Mouse (Mus musculus): Measurements from ENCODE around the gene Agbl3. TPM values are rescaled to one million over a fixed set of nuclear protein-coding genes. Genes with fewer than 3 reads are reported as not detected.

Agbl3 gene
- polyA plus RNA-seq, 1 experiment: 1.0 TPM

GRCm38 (mm10) chr6:34870136-34870535 is 89.9 kb downstream of the Agbl3 start:
- DNase-seq (ENCODE audit: low read depth, low spot score): no peak
- 83% methylated on average over 5 of the region's 5 CpGs for WGBS

GRCm38 (mm10) chr6:34870724-34871123 is 90.5 kb downstream of the Agbl3 start:
- 75% methylated on average over 5 of the region's 5 CpGs for WGBS

GRCm38 (mm10) chr6:34871929-34872328 is 91.7 kb downstream of the Agbl3 start:
- 85% methylated on average over 7 of the region's 7 CpGs for WGBS
- no peak for DNase-seq (ENCODE audit: low read depth, low spot score)

More at GRCm38 (mm10) chr6:34870724-34871123, 90.5 kb downstream of the Agbl3 start:
- no peak for DNase-seq (ENCODE audit: low read depth, low spot score)

- 76% methylated on average over 10 of the region's 10 CpGs for WGBS
- DNase-seq (ENCODE audit: low read depth, low spot score): no peak
Measured at GRCm38 (mm10) chr6:34872871-34873270, 92.6 kb downstream of the Agbl3 start.

DNA sequence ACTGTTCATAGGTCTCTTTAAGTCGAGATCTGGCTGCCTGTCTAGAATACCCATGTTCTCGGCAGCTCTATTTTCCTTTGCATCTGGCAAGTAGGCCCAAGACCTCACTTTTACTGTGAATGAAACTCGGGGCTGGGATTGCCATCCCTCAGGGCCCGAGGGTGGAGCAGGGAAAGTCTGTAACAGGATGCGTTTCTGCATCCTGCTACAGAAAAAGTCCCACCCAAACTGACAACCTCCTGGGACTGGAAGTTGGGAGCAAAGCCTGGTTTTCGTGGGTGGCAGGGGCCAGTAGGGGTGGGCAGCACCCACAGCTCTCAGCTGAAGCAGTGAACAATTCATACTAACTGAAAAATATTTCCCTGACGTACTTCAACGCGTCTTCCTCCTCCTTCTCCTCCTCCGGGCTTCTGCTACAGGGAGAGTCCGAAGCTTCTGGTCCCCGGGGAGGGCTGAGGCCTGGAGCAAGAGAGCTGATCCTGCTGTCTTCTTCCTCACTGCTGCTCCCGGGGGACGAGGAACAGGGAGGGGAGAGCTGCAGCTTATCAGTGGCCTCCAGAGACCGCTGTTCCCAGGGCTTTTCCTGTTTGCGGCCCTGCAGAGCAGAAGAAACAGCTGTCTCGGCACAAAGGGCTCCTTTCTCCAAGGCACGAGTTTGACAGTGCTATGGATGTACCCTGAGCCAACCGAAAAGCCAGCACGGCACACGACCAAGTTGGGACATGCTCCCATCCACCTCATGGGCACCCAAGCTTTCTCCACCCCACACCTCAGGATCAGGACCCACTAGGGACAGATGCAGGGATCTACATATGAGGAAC is 94.1 kb downstream of the Agbl3 start:
- 65% methylated on average over 21 of the region's 21 CpGs for WGBS
- no peak for DNase-seq (ENCODE audit: low read depth, low spot score)

- DNase-seq (ENCODE audit: low read depth, low spot score): no peak
- WGBS: 78% methylated on average over 15 of the region's 15 CpGs
Measured at GRCm38 (mm10) chr6:34875268-34875761, 95.1 kb downstream of the Agbl3 start.

DNA sequence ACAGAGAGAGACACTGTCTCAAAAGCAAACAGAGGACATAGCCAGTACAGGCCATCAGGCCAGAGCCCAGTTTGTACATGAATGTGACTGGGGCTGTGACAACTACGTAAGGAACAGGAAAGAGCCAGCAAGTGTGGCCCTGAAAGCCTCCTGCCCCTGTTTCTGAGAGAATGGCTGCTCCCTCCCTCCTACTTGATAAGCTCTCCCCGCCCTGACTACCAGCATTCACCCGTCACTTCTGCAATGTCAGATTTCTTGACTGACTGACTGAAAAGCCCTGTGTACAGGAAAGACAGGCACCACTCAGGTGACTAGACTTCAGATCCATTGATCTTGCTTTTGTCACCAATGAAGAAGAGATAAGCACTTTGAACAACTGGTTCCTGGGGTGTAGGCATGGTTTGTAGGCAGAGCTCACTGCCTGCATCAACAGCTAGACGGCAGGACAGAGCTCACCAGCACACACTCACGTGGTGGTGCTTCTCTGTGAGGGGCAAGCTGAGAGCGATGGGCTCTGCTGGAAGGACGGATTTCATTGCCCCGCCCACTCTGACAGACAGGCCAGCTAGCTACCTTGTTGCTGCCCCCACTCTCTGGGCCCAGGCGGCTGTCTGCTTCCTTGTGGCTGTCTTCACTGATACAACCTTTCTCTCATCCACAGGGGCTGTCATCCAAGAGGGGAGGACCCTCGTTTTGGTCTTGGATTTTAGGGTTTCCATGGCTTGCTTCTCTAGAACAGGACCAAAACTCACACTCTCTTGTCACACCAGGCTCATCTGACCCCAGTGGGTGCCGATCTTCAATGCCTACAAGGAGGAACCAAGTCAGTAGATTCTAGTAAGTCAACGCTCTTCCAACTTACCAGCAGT is 96.0 kb downstream of the Agbl3 start:
- WGBS: 82% methylated on average over 12 of the region's 12 CpGs
- no peak for DNase-seq (ENCODE audit: low read depth, low spot score)

- DNase-seq (ENCODE audit: low read depth, low spot score): no peak
- WGBS: 48% methylated on average over 2 of the region's 2 CpGs
Measured at GRCm38 (mm10) chr6:34876835-34877156, 96.6 kb downstream of the Agbl3 start.

GRCm38 (mm10) chr6:34877509-34878321 is 97.5 kb downstream of the Agbl3 start, which contains the start of gene Cyren:
TSS of gene Cyren (minus strand) at chr6:34878060.
- DNase-seq (ENCODE audit: low read depth, low spot score): peak; percentile 53
- WGBS: under 1% methylated on average over 56 of the region's 56 CpGs

- no peak for DNase-seq (ENCODE audit: low read depth, low spot score)
- 92% methylated on average over 16 of the region's 16 CpGs for WGBS
Measured at GRCm38 (mm10) chr6:34879101-34879740, 99.0 kb downstream of the Agbl3 start.

GRCm38 (mm10) chr6:34879911-34880475 is 99.8 kb downstream of the Agbl3 start:
- no peak for DNase-seq (ENCODE audit: low read depth, low spot score)

DNA sequence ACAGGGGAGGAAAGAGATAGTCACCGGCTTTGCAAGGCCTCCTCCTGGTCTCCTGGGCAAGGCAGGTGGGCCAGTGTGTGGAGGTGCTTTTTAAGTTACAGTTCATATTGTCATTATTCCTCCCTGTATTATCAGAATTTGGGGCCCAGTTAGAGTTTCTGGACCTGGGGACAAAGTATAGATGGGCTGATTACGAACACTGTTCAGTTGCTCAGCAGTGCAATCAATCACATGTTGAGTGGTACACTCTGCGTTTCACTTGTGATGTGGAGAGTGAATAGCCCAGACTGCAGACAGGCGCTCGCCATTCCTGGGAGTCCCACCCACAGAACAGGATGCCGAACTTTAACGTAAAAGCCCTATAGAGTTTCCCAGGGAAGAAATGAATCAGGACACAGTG is 104.5 kb downstream of the Agbl3 start:
- 90% methylated on average over 7 of the region's 7 CpGs for WGBS

More at GRCm38 (mm10) chr6:34879911-34880475, 99.8 kb downstream of the Agbl3 start:
- 55% methylated on average over 6 of the region's 6 CpGs for WGBS

DNA sequence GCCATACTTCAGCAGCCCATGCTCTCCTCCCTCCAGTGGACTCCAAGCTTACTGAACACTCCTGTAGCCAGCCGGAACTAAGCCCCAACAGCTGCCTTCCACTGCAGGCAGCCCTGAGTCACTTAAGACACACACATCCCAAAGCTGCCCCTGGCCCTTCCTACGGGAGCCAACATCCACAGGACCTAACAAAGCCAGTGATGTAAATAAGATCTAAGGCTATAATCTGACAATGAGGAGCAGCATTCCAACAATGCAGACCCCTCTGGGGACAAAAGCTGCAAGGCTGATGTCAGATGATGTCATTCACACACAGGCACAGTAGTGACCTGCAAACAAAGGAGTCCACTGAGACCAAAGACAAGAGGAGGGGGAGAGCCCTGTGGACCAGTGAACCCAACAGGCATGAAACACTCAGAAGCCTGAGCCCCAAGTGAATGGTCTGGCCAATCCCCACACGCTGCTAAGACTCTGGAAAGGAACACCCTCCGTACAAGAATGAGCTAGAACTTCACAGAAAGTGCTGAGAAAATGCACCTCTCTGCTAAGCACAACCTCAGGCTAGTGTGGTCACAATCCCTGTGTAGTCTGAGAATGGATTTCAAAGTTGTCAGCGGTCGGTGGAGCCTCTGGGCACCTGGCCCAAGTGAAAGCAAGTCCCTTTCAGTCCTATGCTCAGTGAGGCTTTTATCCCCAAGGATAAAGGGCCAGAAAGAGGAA is 107.1 kb downstream of the Agbl3 start:
- DNase-seq (ENCODE audit: low read depth, low spot score): no peak
- WGBS: 85% methylated on average over 6 of the region's 6 CpGs

More for the DNA sequence above, 104.5 kb downstream of the Agbl3 start:
- DNase-seq (ENCODE audit: low read depth, low spot score): no peak

DNA sequence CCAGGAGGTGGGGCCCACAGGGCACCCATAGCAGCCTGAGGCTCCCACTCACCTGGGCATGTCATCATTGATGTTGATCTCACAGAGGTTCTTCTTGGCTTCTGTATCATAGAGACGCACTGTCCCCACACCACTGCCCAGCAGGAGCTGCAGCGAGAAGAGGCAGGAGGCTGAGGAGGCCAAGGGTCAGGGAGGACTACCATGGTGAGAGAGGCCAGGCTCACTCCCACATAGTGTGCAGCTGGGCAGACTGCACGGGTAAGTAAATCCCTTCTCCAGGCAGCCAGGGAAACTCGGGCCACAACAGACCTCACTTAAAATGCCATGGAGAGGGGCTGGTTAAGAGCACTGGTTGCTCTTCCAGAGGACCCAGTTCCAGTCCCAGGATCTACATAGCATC is 109.0 kb downstream of the Agbl3 start:
- WGBS: 79% methylated on average over 4 of the region's 4 CpGs
- no peak for DNase-seq (ENCODE audit: low read depth, low spot score)

DNA sequence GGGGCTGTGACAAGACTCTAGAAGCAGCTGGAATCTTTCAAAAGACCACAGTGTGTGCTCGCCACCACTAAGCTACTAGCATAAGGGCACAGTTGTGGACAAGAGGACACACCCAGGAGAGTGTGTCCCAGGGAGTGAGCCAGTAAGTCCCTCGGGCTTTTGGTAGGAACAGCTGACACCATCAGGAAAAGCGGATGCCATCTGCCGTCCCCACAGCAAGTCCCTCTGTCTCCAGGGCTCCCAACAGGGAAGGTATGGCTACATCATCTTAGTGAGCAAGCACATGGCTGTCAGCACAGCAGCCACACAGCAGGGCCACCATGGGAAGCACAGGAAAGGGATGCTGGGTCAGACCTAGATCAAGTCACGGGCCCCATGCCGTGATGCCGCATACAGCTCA is 115.3 kb downstream of the Agbl3 start:
- no peak for DNase-seq (ENCODE audit: low read depth, low spot score)
- 91% methylated on average over 7 of the region's 7 CpGs for WGBS

DNA sequence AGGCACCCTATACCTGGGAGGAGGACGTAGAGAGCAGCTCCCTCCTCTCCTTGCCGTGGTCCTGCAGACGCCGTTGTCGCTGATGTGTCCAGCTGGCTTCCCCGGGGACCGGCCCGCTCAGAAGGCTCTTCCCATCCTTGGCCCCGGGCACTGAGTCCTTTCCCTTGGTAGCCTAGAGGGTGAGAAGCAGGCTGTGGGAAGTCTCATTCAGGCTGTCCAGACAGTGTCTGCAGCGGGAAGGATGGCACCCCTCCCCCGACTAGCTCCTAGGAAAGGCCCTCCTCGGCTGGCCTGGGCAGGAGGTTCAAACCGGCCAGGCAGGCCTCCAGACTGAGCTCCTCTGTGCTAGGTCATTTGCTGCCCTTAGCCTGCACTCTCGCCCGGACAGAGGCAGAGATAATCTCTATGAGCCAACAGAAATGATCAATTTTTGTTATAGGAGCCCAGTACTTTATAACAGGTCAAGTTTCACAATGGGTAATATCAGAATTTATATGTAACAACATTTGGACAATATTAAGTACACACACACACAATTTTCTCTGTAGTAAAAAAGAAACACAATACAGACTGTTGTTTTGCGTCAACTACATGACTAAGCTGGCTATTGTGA is 116.0 kb downstream of the Agbl3 start:
- 78% methylated on average over 16 of the region's 16 CpGs for WGBS
- no peak for DNase-seq (ENCODE audit: low read depth, low spot score)

DNA sequence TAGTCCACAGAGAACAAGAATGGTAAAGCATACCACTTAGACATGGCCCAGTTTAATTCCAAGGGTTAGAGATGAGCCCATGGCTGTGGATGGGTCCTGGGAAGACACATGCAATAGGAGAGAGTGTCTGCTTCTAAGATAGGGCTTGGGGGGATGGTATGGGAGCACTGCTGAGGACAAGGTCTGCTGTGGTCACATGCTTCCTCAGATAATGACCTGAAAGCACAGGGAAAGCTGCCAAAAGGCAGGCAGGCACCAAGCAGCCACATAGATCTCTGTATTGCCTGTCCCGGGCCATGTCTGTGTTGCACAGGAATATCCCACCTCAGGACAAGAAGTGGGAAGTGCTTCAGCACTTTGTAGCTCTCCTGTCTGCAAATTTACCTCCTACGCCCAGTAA is 118.9 kb downstream of the Agbl3 start:
- 77% methylated on average over 2 of the region's 2 CpGs for WGBS
- no peak for DNase-seq (ENCODE audit: low read depth, low spot score)

- 85% methylated on average over 2 of the region's 2 CpGs for WGBS
Measured at GRCm38 (mm10) chr6:34900990-34901389, 120.8 kb downstream of the Agbl3 start.

More at GRCm38 (mm10) chr6:34900990-34901389, 120.8 kb downstream of the Agbl3 start:
- DNase-seq (ENCODE audit: low read depth, low spot score): no peak
